Mouse (Mus musculus) liver, embryonic 14.5 days (tissue): ENCODE data around the gene Sohlh2.

Source experiments
- CTCF ChIP-seq: IDR thresholded peaks from 2 replicates; pipeline ENCODE4 v1.5.1; 2016; ENCODE audit warnings: antibody characterized with exemption, low read depth, control low read depth
- EP300 ChIP-seq: IDR thresholded peaks from 2 replicates; pipeline ENCODE4 v1.6.1; 2016; ENCODE audit warnings: antibody characterized with exemption, low read depth

GRCm38 (mm10) chr3:55161144-55161543, 20.7 kb upstream of the Sohlh2 start:
- TF ChIP-seq EP300 (no peak), CTCF (no peak)
